Mouse (Mus musculus) heart, adult 2 months (tissue): ENCODE data around the gene Kcnq5. TPM values are rescaled to one million over a fixed set of nuclear protein-coding genes. Genes with fewer than 3 reads are reported as not detected.

Experiments used
- DNase-seq, 2 experiments: peaks; one replicate each; pipeline ENCODE4 v3.0.0; 2021
- H3K27ac ChIP-seq: fragments of 200-600 bp; 2 replicates; pipeline ENCODE4 v1.8.1; 2022
- H3K27me3 ChIP-seq: fragments of 200-500 bp; 2 replicates; pipeline ENCODE4 v1.6.1; 2012; ENCODE audit warnings: mild to moderate bottlenecking, low read length, inconsistent platforms, mixed read lengths; ENCODE audit not compliant: control insufficient read depth, insufficient read depth
- H3K36me3 ChIP-seq: fragments of 200-500 bp; 2 replicates; pipeline ENCODE4 v1.6.1; 2012; ENCODE audit warnings: low read length, inconsistent platforms; ENCODE audit not compliant: control insufficient read depth, insufficient read depth
- H3K4me1 ChIP-seq: fragments of 200-500 bp; 2 replicates; pipeline ENCODE4 v1.6.1; 2011; ENCODE audit warnings: low read length; ENCODE audit not compliant: control insufficient read depth, insufficient read depth
- H3K4me3 ChIP-seq: fragments of 200-600 bp; 2 replicates; pipeline ENCODE4 v1.8.1; 2022
- H3K79me2 ChIP-seq: fragments of 200-500 bp; replicated peaks from 2 replicates; pipeline ENCODE4 v1.6.1; 2012; ENCODE audit warnings: mild to moderate bottlenecking, inconsistent platforms, low read length, moderate library complexity, mixed read lengths; ENCODE audit not compliant: control insufficient read depth, insufficient read depth
- H3K9ac ChIP-seq: fragments of 200-500 bp; 2 replicates; pipeline ENCODE4 v1.6.1; 2012; ENCODE audit warnings: low read depth, mild to moderate bottlenecking, control low read depth, inconsistent platforms, low read length, mixed read lengths
- CTCF ChIP-seq: fragments of 200-600 bp; IDR thresholded peaks from 2 replicates; pipeline ENCODE4 v1.8.1; 2022; ENCODE audit warnings: antibody characterized with exemption, mild to moderate bottlenecking, moderate library complexity
- EP300 ChIP-seq: fragments of 200-500 bp; IDR thresholded peaks from 2 replicates; pipeline ENCODE4 v1.6.1; 2011; ENCODE audit warnings: low read depth, low read length, control low read depth; ENCODE audit not compliant: insufficient read depth
- POLR2A ChIP-seq: fragments of 200-500 bp; IDR thresholded peaks from 2 replicates; pipeline ENCODE4 v1.6.1; 2011; ENCODE audit warnings: mild to moderate bottlenecking, low read depth, low read length, control low read depth; ENCODE audit not compliant: insufficient read depth
- WGBS: fragments of 180-500 bp; shearing (Covaris S2); methylation state at CpG from one replicate; pipeline ENCODE4 v1.1.7; 2018; 5-methylcytosine and 5-hydroxymethylcytosine counted together
- intact Hi-C: fragments of 180-260 bp; cut with DNase I; formaldehyde crosslinking; loops from one replicate; pipeline ENCODE4 v1.15.1; 2025
- polyA plus RNA-seq: library from polyadenylated mRNA; depleted of rRNA; stranded (reverse); fragments of >200 nt; gene quantifications from 2 replicates; pipeline ENCODE4 v1.2.3, GENCODE M21; 2012
- total RNA-seq, 2 experiments: library from RNA; stranded (reverse); gene quantifications; 2 replicates each; pipeline ENCODE4 v1.2.3; 2021

Gene Kcnq5
- total and polyA plus RNA-seq, 3 experiments, result 0.20 to 2.6 (median 2.5) TPM

- intact Hi-C loops, result no loop called here
- WGBS, result 60% methylated on average over 4 of the region's 4 CpGs
- no peak overlapping the region for H3K4me3 ChIP-seq
- H3K36me3 ChIP-seq, result no peaks in the 10 kb centered on the region
- no peak for TF ChIP-seq CTCF
- no peak for TF ChIP-seq POLR2A
- TF ChIP-seq EP300, result no peak
- H3K9ac ChIP-seq, result no peak overlapping the region
- no peak for DNase-seq
- H3K79me2 ChIP-seq, result no peaks in the 10 kb centered on the region
- H3K27ac ChIP-seq, result no peak overlapping the region
- H3K27me3 ChIP-seq, result no peaks in the 10 kb centered on the region
- H3K4me1 ChIP-seq, result no peaks in the 10 kb centered on the region
Observed at GRCm38 (mm10) chr1:21940831-21941230, 20.9 kb downstream of the Kcnq5 start.

GRCm38 (mm10) chr1:21927182-21927581 is 34.6 kb downstream of the Kcnq5 start:
- no peaks in the 10 kb centered on the region for H3K79me2 ChIP-seq
- WGBS, result 77% methylated on average over 4 of the region's 4 CpGs
- no peak for TF ChIP-seq CTCF
- no peak for TF ChIP-seq EP300
- no peak for TF ChIP-seq POLR2A
- H3K36me3 ChIP-seq, result no peaks in the 10 kb centered on the region
- intact Hi-C loops, result no loop called here
- H3K27me3 ChIP-seq, result no peaks in the 10 kb centered on the region
- no peak overlapping the region for H3K9ac ChIP-seq
- no peak overlapping the region for H3K4me3 ChIP-seq
- no peaks in the 10 kb centered on the region for H3K4me1 ChIP-seq
- no peak overlapping the region for H3K27ac ChIP-seq
- no peak for DNase-seq

GRCm38 (mm10) chr1:21923293-21923642 is 38.5 kb downstream of the Kcnq5 start:
- Histone ChIP-seq H3K4me1 (no peaks in the 10 kb centered on the region), H3K36me3 (no peaks in the 10 kb centered on the region), H3K4me3 (no peak overlapping the region), H3K9ac (no peak overlapping the region), H3K79me2 (no peaks in the 10 kb centered on the region), H3K27ac (no peak overlapping the region), H3K27me3 (no peaks in the 10 kb centered on the region)
- intact Hi-C loops, result no loop called here
- TF ChIP-seq EP300 (no peak), CTCF (no peak)
- WGBS, result 75% methylated on average over 1 of the region's 1 CpGs
- no peak for DNase-seq

GRCm38 (mm10) chr1:21922578-21923292 is 39.0 kb downstream of the Kcnq5 start:
- TF ChIP-seq CTCF (no peak), POLR2A (no peak), EP300 (no peak)
- no peak overlapping the region for H3K4me3 ChIP-seq
- H3K9ac ChIP-seq, result no peak overlapping the region
- no peak for DNase-seq
- no peaks in the 10 kb centered on the region for H3K27me3 ChIP-seq
- WGBS, result 80% methylated on average over 8 of the region's 8 CpGs
- H3K36me3 ChIP-seq, result no peaks in the 10 kb centered on the region
- intact Hi-C loops, result no loop called here
- no peaks in the 10 kb centered on the region for H3K4me1 ChIP-seq
- H3K79me2 ChIP-seq, result no peaks in the 10 kb centered on the region
- no peak overlapping the region for H3K27ac ChIP-seq

DNA sequence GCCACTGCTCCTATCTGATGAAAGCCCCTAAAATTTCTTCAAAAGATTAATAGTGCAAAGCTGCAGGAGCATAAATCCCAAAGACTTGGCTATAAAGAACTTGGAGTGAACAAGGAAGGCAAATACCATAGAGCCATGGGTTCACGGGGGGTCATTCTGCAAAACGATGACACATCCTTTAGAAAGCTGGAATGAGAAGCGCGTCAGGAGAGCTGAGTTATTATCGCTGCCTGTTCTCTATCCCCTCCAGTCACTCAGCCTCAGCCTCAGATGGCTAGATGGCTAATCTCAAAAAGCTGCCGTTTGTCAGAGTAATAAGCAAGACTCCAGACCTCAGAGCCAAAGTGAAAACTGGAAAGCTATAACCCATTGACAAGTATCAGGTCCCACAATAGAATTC is 42.5 kb downstream of the Kcnq5 start:
- WGBS, result 36% methylated on average over 6 of the region's 6 CpGs
- Histone ChIP-seq H3K4me1 (no peaks in the 10 kb centered on the region), H3K27me3 (no peaks in the 10 kb centered on the region), H3K36me3 (no peaks in the 10 kb centered on the region), H3K27ac (no peak overlapping the region), H3K9ac (no peak overlapping the region), H3K4me3 (no peak overlapping the region), H3K79me2 (no peaks in the 10 kb centered on the region)
- TF ChIP-seq EP300 (no peak), POLR2A (no peak), CTCF (no peak)
- no peak for DNase-seq
- intact Hi-C loops, result no loop called here

DNA sequence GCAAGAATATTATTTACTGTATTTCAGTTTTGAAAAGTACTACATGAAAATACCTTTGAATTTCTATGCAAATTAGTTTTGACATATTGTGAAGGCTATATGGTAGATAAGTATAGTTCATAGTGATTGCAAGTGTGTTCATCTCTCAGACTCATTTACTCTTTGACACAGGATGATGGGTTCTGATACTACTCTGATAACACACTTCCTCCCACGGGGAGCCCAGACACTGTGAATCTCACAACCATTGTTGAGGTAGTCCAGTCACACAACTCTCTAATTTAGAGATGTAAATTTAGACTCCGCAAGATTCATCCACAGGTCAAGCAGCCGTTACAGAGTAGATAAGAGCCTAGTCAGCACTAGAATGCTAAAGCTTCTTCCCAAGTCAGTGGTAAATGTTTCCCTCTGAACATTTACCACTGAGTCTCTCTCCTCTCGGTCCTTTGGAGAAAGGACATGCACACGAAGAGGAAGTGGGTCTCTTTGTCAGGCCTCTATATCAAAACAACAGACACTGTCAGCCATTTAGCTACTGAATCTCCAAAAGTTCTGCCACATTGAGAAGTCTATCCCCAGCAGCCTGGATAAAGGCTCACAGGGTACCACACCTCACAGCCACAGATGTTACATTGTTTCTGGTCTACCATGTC is 65.5 kb downstream of the Kcnq5 start:
- TF ChIP-seq POLR2A, result no peak
- TF ChIP-seq EP300, result no peak
- TF ChIP-seq CTCF, result no peak
- no peak overlapping the region for H3K9ac ChIP-seq
- no peak for DNase-seq
- H3K4me3 ChIP-seq, result no peak overlapping the region
- no peaks in the 10 kb centered on the region for H3K27me3 ChIP-seq
- H3K36me3 ChIP-seq, result no peaks in the 10 kb centered on the region
- 24% methylated on average over 5 of the region's 5 CpGs for WGBS
- no peaks in the 10 kb centered on the region for H3K4me1 ChIP-seq
- no peaks in the 10 kb centered on the region for H3K79me2 ChIP-seq
- intact Hi-C loops, result no loop called here
- H3K27ac ChIP-seq, result no peak overlapping the region
